Mouse (Mus musculus): ENCODE results near the gene Atp6v0a4.

GRCm38 (mm10) chr6:38048800-38049561 lies 75.4 kb downstream of the Atp6v0a4 start:
- TF ChIP-seq CTCF (IDR thresholded peaks at IDR 0.05; ENCODE audit: borderline replicate concordance, extremely low read depth, insufficient read depth, insufficient read length) (no peak), POLR2A (IDR thresholded peaks at IDR 0.05; ENCODE audit: borderline replicate concordance, extremely low read depth, insufficient read depth, insufficient read length, poor library complexity, severe bottlenecking) (no peak)

Measured in brain, embryonic 14.5 days (tissue).